Mouse (Mus musculus): Measurements from ENCODE around the gene Spint1. TPM values are rescaled to one million over a fixed set of nuclear protein-coding genes. Genes with fewer than 3 reads are reported as not detected.
A peak's percentile ranks its signal among the peaks of the same experiment; 100 is the strongest.

Spint1 gene
- 80.3 and 167 TPM in 2 replicates for total RNA-seq (2012; rRNA removed)

DNA sequence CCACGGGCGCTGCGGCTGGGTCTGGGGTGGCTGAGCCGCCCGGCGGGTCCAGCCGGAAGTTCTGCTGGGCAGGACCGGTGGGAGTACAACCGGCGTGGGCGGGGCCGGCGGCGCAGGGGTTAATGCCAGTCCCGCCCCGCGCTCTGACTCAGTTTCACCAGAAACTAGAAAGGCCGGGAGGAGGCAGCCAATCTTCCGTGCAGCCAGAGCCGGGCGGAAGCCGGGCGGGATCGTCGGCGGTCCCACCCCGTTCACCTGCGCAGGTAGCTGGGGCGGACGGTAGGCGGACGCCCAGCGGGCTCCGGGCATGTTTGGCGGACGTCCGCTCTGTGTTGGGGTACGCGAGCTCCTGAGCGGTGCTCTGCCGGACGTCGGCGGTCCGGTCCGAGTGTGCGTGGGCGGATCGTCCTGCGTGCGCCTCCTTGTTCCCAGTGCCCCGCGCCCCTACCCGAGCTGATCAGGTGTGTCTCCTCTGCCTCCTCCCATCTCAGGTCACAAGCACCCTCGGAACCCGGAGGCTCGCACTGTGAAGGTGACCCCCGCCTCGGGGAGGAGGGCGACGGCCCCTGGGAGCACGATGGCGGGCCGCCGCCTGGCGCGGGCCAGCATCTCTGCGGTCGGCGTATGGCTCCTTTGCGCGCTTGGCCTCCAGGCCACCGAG lies at the start of gene Spint1:
TSS of gene Spint1 (plus strand) at position 153 of the 661 bp plus-strand sequence.
- Histone ChIP-seq H3K36me3 (ENCODE audit: control insufficient read depth, insufficient read depth, low read length, poor library complexity, severe bottlenecking) (peaks cover 12% of the 10 kb centered on the region; the same call in 1 of the 2 replicates), H3K27ac (ENCODE audit: insufficient read depth, low read depth, low read length, poor library complexity, severe bottlenecking) (peak within 1 kb of the TSS; percentile 70), H3K4me1 (ENCODE audit: control insufficient read depth in 2 of 2, insufficient read depth in 2 of 2, low read length in 2 of 2, poor library complexity in 1 of 2) (peaks cover 4 to 21% of the 10 kb centered on the region in 2 experiments), H3K9ac (ENCODE audit: insufficient read depth, low read depth, low read length, poor library complexity, severe bottlenecking) (peak within 1 kb of the TSS; percentile 81), H3K9me3 (ENCODE audit: control insufficient read depth, insufficient read depth, low read depth, low read length) (no peaks in the 10 kb centered on the region), H3K4me3 (ENCODE audit: insufficient read depth in 1 of 2, low read depth in 1 of 2, low read length in 2 of 2, poor library complexity in 1 of 2, severe bottlenecking in 1 of 2) (peak within 1 kb of the TSS; percentile 73 to 89)
- peak; percentile 41 for DNase-seq (ENCODE audit: low read depth, low spot score)
- no peak for TF ChIP-seq MAFK (IDR thresholded peaks at IDR 0.05; ENCODE audit: insufficient read depth, low read depth, low read length)
- TF ChIP-seq ZC3H11A (IDR thresholded peaks at IDR 0.05; ENCODE audit: borderline replicate concordance, low read depth, low read length) = no peak
- no peak for TF ChIP-seq ZNF384 (IDR thresholded peaks at IDR 0.05; ENCODE audit: low read depth, low read length)
- peak; percentile 42; the same call in 1 of the 2 replicates for TF ChIP-seq HCFC1 (IDR thresholded peaks at IDR 0.05; ENCODE audit: borderline replicate concordance, insufficient read depth, low read length)
- TF ChIP-seq CHD2 (IDR thresholded peaks at IDR 0.05; ENCODE audit: low read depth, low read length) = no peak
- in situ Hi-C loops (cut with MboI; ENCODE audit: low sequenced_read_pairs in 2 of 2, unreplicated experiment in 2 of 2) = no loop called here

DNA sequence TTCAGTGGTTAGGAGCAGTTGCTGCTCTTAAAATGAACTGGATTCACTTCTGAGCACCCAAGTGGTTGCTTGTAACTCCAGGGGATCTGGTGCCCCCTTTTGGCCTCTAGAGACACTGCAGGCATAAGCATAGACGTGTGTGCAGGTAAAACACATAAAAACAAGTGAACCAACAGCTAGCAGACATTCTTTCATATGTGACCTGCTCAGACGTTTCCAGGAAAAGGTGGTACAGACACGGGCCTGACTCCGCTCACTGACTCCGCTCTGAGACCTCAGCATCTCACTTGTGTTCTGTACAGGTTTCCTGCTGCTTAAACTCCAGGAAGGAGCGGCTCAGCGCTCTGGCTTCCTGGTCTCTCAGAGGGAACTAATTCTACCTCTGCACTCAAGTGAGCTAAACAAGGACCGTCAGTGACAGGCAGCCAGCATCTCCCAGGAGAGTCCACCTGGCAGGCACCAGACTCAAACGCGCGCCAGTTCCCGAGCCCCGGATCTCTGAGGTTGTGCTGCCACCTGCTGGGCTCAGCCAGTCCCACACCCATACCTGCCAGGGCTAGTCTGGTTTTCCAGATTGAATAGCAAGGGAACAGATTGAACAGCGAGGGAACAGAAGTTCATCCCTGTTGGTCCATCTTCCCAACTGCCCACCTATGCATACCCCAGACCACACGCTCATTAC lies 48.0 kb upstream of the Spint1 start:
- peaks cover 0 to 8% of the 10 kb centered on the region in 2 experiments; a peak in 2 of 4 replicates for H3K4me1 ChIP-seq (ENCODE audit: control insufficient read depth in 2 of 2, insufficient read depth in 2 of 2, low read length in 2 of 2, poor library complexity in 1 of 2)
- peak; percentile 67 for DNase-seq (ENCODE audit: low read depth, low spot score)
- peak overlapping the region; percentile 66 for H3K27ac ChIP-seq (ENCODE audit: insufficient read depth, low read depth, low read length, poor library complexity, severe bottlenecking)
- peak overlapping the region; percentile 46 to 58 for H3K4me3 ChIP-seq (ENCODE audit: insufficient read depth in 1 of 2, low read depth in 1 of 2, low read length in 2 of 2, poor library complexity in 1 of 2, severe bottlenecking in 1 of 2)
- no peaks in the 10 kb centered on the region for H3K9me3 ChIP-seq (ENCODE audit: control insufficient read depth, insufficient read depth, low read depth, low read length)
- in situ Hi-C loops (cut with MboI; ENCODE audit: low sequenced_read_pairs in 2 of 2, unreplicated experiment in 2 of 2) = no loop called here
- TF ChIP-seq ZC3H11A (IDR thresholded peaks at IDR 0.05; ENCODE audit: borderline replicate concordance, low read depth, low read length) = peak; percentile 68; the same call in 1 of the 2 replicates
- no peak; the same call in 1 of the 2 replicates for TF ChIP-seq HCFC1 (IDR thresholded peaks at IDR 0.05; ENCODE audit: borderline replicate concordance, insufficient read depth, low read length)
- TF ChIP-seq CHD2 (IDR thresholded peaks at IDR 0.05; ENCODE audit: low read depth, low read length) = no peak
- no peak for TF ChIP-seq MAFK (IDR thresholded peaks at IDR 0.05; ENCODE audit: insufficient read depth, low read depth, low read length)
- TF ChIP-seq ZNF384 (IDR thresholded peaks at IDR 0.05; ENCODE audit: low read depth, low read length) = no peak
- H3K9ac ChIP-seq (ENCODE audit: insufficient read depth, low read depth, low read length, poor library complexity, severe bottlenecking) = peak overlapping the region; percentile 25; the same call in 1 of the 2 replicates
- H3K36me3 ChIP-seq (ENCODE audit: control insufficient read depth, insufficient read depth, low read length, poor library complexity, severe bottlenecking) = no peaks in the 10 kb centered on the region

DNA sequence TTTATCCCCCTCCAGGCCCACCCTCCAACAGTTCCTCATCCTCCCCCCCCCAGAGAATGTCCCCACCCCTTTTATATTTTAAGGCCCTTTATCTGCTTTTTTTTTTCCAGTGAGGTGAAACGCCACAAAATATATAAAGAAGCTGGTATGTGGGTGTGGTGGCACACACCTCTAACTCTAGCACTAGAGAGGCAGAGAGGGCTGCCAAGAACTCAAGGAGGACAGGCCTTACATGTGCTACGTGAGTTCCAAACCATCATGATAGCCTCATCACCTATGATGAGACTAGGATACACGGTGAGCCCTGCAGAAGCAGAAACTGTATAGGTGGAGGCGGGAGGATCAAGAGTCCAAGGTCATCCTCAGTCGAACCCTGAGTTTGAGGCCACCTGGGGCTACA lies 46.2 kb upstream of the Spint1 start:
- in situ Hi-C loops (cut with MboI; ENCODE audit: low sequenced_read_pairs in 2 of 2, unreplicated experiment in 2 of 2) = no loop called here
- H3K9me3 ChIP-seq (ENCODE audit: control insufficient read depth, insufficient read depth, low read depth, low read length) = no peaks in the 10 kb centered on the region
- no peak for TF ChIP-seq ZC3H11A (IDR thresholded peaks at IDR 0.05; ENCODE audit: borderline replicate concordance, low read depth, low read length)
- no peak for TF ChIP-seq MAFK (IDR thresholded peaks at IDR 0.05; ENCODE audit: insufficient read depth, low read depth, low read length)
- TF ChIP-seq CHD2 (IDR thresholded peaks at IDR 0.05; ENCODE audit: low read depth, low read length) = no peak
- TF ChIP-seq HCFC1 (IDR thresholded peaks at IDR 0.05; ENCODE audit: borderline replicate concordance, insufficient read depth, low read length) = no peak
- TF ChIP-seq ZNF384 (IDR thresholded peaks at IDR 0.05; ENCODE audit: low read depth, low read length) = no peak
- no peak overlapping the region for H3K9ac ChIP-seq (ENCODE audit: insufficient read depth, low read depth, low read length, poor library complexity, severe bottlenecking)
- H3K4me1 ChIP-seq (ENCODE audit: control insufficient read depth in 2 of 2, insufficient read depth in 2 of 2, low read length in 2 of 2, poor library complexity in 1 of 2) = peaks cover 0 to 8% of the 10 kb centered on the region in 2 experiments; a peak in 2 of 4 replicates
- no peak for DNase-seq (ENCODE audit: low read depth, low spot score)
- H3K36me3 ChIP-seq (ENCODE audit: control insufficient read depth, insufficient read depth, low read length, poor library complexity, severe bottlenecking) = no peaks in the 10 kb centered on the region
- H3K27ac ChIP-seq (ENCODE audit: insufficient read depth, low read depth, low read length, poor library complexity, severe bottlenecking) = no peak overlapping the region
- H3K4me3 ChIP-seq (ENCODE audit: insufficient read depth in 1 of 2, low read depth in 1 of 2, low read length in 2 of 2, poor library complexity in 1 of 2, severe bottlenecking in 1 of 2) = no peak overlapping the region

DNA sequence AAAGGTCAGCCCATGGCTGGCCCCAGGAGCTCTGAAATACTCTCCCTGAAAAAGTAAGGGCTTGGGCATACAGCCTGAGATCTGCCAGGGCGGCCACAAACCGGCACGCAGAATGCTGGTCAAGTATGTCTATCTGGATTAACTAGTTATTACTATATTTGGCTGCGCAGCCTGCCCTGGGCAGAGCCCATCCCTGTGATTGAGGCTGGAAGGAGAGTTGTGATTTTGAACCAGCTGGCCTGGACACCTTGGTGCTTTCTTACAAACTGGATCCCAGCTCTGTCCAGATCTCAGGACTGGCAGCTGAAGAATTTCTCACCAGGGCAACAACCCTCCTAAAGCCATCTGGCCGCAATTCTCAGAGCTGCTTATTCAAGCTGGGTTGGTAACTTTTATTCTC lies 43.0 kb upstream of the Spint1 start:
- DNase-seq (ENCODE audit: low read depth, low spot score) = no peak
- Histone ChIP-seq H3K9ac (ENCODE audit: insufficient read depth, low read depth, low read length, poor library complexity, severe bottlenecking) (no peak overlapping the region), H3K36me3 (ENCODE audit: control insufficient read depth, insufficient read depth, low read length, poor library complexity, severe bottlenecking) (no peaks in the 10 kb centered on the region), H3K4me3 (ENCODE audit: insufficient read depth in 1 of 2, low read depth in 1 of 2, low read length in 2 of 2, poor library complexity in 1 of 2, severe bottlenecking in 1 of 2) (no peak overlapping the region), H3K4me1 (ENCODE audit: control insufficient read depth in 2 of 2, insufficient read depth in 2 of 2, low read length in 2 of 2, poor library complexity in 1 of 2) (peaks cover 0 to 11% of the 10 kb centered on the region in 2 experiments; a peak in 2 of 4 replicates), H3K27ac (ENCODE audit: insufficient read depth, low read depth, low read length, poor library complexity, severe bottlenecking) (no peak overlapping the region), H3K9me3 (ENCODE audit: control insufficient read depth, insufficient read depth, low read depth, low read length) (no peaks in the 10 kb centered on the region)
- in situ Hi-C loops (cut with MboI; ENCODE audit: low sequenced_read_pairs in 2 of 2, unreplicated experiment in 2 of 2) = no loop called here
- TF ChIP-seq ZNF384 (IDR thresholded peaks at IDR 0.05; ENCODE audit: low read depth, low read length) (no peak), CHD2 (IDR thresholded peaks at IDR 0.05; ENCODE audit: low read depth, low read length) (no peak), ZC3H11A (IDR thresholded peaks at IDR 0.05; ENCODE audit: borderline replicate concordance, low read depth, low read length) (no peak), HCFC1 (IDR thresholded peaks at IDR 0.05; ENCODE audit: borderline replicate concordance, insufficient read depth, low read length) (no peak), MAFK (IDR thresholded peaks at IDR 0.05; ENCODE audit: insufficient read depth, low read depth, low read length) (no peak)
